Mouse (Mus musculus) megakaryocyte, adult 5-6 weeks (primary cell): ENCODE data around the gene Cntn4. TPM values are rescaled to one million over a fixed set of nuclear protein-coding genes. Genes with fewer than 3 reads are reported as not detected.
"Not testable (repeated sequence)": the region's sequence is repeated elsewhere in the genome, so short reads cannot be mapped to it uniquely, and the experiment has no call there.

Source experiments
- ATAC-seq: 2 replicates; pipeline ENCODE4 v1.8.0; 2016; ENCODE audit warnings: mild to moderate bottlenecking, inconsistent platforms; ENCODE audit not compliant: poor library complexity, severe bottlenecking
- total RNA-seq, 2 experiments: library from RNA; stranded (forward) in 1 of 2; stranded (reverse) in 1 of 2; fragments of 153-499, 151-499 nt in 1 of 2; fragments of 221-1000, 200-1000 nt in 1 of 2; gene quantifications; 2 replicates each; pipeline versions ENCODE4 v1.2.3 to v1.2.4; 2015 to 2017

The Cntn4 gene
- total RNA-seq, 2 experiments from 2014 or later = not detected

DNA sequence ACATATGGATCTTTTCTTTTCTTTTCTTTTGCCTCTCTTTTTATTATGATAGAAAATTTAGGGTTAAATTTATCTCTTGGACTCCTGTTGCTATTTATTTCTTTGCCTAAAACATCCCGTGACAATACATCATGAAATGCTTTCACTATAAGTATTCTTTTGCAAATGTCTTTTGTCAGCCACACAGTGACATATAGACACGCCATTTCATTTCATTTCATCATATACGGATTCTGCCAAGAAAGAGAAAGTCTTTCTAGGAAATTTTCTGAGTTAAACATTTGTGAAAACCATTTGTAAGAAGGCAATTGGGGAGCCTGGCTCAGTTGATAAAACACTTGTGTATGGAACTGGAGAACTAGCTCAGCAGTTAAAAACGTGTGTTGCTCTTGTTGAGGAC, 625.0 kb downstream of the Cntn4 start:
- no peak for ATAC-seq

DNA sequence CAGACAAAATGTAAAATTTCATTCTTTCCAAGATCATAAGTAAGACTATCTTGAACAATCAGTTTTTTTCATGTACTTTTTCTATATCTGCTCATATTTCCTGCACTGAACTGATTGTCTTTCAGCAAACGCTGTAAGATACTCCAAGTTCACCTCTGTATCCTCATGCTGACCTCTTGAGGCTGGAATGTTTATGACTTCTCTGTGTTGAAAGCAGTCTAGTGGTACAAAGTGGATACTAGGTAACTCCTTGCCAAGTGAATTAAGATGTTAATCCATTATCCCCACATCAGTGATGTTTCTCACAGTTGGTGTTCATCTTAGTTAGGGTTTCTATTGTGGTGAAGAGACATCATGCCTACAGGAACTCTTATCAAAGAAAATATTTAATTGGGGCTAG, 651.5 kb downstream of the Cntn4 start:
- no peak for ATAC-seq

DNA sequence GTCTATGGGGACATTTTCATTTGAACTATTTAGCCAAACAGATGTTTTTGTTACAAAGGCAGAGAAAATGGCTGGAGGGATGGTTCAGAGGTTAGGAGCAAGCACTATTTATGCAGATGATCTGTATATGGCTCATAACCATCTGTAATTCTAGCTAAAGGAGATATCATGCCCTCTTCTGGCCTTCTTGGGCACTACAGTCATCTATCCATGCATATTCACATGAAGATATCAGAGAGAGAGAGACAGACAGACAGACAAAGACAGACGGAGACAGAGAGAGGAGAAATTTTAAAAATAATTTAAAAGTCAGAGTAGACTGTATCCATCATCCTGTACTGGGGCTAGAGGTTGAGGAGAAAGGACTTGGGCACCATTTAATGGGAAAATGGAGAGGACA, 652.2 kb downstream of the Cntn4 start:
- ATAC-seq = no peak

DNA sequence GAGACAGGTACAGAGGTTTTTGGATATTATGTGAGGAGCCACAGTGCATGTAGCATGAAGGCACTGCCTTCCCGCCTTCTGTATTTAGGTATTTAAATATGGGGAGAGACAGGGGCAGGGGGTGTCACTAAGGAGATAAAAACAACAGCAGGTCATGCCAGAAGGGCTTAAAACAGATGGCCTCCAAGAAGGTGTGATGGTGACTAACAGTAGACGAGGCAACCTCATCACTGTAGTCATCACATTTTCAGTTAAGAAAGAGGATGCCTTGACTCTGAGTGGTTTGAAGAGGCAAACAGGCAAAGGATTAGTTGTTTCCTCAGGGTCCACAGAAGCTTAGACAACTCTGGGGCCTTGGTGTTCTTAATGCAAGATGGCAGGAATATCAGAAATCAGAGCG, 655.0 kb downstream of the Cntn4 start:
- no peak for ATAC-seq

DNA sequence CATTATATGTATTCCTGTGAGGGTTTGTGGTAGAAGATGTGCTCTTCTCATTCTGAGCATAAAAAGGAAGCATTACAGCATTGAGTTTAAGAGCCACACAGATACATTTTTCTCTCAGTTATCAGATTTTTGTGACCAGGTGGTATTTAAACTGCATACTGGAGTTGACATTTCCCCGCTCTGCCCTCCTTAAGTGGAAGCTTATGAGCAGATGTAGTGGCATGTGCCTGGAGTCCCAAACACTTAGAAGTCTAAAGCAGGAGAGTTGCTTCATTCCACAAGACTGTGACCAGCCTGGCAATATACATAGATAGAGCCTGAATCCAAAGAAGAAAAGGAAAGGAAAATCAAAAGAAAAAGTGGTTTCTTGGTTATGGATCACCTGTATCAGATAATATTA, 655.5 kb downstream of the Cntn4 start:
- ATAC-seq = no peak

DNA sequence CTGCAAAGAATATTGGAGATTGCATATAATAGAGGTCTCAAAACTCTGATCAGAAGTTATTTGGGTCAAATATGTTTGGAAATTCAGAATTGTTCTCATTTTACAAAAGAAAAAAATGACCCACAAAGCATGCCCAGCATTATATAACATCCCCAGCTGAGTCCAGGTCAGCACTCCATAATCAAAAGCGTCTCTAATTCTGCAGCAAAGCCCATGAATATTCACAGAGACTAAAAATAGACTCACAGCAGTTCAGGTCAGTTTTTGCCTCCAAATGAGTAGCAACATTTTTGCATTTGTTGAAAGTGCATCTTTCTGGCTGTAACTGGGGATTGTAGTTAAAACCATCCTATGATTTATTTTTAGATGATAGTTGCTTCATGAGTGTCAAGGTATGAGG, 657.6 kb downstream of the Cntn4 start:
- no peak for ATAC-seq

DNA sequence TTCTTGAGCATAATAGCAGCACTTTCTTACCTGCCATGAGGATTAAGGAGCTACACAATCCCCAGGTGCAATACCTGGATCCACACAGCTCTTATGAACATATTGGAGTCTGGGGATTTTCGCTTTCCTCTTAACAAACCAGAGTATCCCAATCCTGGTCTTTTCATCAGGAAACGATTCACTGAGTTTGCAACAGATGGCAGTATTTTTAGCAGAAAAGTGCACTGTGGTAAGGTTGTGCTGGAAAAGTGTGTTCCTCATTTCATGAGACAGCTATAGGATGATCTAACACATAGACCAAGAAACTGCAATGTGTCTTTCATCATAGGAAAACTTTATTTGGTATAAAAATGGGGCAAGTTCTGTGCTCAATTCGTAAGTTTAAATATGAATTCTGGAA, 659.3 kb downstream of the Cntn4 start:
- no peak for ATAC-seq

DNA sequence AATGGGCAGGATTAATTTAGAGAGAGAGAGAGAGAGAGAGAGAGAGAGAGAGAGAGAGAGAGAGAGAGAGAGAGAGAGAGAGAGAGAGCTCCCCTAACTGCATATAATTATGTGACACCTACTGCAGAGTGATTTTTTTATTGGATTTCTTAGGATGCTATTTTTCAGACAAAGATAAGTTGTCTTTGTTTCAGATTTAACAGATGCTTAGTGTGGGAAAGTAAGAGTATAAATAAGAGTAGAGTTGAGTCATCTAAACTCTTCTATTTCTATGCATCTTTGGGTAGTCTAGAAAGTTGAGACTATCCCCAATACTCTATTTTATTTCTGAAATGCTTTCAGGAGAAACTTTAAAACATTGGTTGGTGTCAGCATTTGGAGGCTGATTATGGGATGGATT, 660.4 kb downstream of the Cntn4 start:
- no peak for ATAC-seq

DNA sequence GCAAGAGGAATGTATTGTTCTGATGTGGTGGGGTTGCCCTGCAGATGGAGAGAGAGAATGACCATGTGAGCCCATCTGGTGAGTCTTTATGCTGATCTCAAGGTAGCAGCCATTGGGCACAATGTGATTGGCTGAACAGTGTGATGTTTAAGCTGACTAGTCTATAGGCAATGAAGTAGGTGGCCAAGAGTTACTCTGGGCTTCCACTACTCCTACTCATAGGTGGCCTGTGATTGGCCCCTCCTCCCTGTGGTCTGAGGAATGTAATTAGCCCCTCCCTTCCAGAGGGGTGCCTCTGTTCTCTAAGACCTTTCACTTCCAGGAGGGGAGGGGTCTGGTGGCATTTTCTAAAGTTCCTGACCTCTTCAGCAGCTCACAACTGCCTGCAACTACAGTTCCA, 663.7 kb downstream of the Cntn4 start:
- no peak for ATAC-seq

DNA sequence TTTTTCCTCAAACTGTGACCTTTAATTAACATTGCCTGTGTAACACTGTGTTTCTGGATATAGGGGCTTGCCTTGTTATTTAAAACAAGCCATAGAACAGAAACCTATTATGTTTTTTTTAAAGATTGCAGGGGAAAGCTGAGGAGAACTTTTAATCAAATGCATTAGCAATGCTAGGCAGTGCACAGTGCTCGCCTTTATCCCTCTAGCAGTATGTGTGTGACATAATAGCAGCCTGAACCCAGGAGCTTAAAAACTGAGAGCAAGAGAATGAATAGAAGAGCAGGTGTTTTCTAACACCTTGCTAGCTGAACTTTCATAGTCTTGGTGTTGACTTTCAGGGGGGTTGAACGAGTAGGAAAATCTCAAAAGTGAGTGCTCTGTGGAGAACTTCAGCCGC, 672.6 kb downstream of the Cntn4 start:
- no peak for ATAC-seq

DNA sequence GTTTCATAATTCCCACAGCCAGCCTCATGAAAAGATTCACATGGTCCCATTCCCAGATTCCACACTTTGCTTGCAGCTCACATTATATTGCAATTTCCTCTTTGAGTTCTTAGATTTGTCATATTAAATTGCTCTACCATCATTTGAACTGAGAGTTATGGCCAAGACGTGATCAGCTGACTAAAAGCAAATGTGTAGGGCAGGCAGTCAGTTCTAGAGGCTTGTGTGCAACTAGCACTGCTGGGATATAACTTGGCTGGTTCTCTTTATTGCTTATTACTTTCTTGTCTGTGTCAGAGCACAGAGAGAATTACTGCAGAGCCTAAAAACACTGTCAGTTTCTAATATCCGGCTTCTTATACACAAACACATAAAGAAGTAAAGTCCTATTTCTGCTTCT, 673.9 kb downstream of the Cntn4 start:
- ATAC-seq = no peak

DNA sequence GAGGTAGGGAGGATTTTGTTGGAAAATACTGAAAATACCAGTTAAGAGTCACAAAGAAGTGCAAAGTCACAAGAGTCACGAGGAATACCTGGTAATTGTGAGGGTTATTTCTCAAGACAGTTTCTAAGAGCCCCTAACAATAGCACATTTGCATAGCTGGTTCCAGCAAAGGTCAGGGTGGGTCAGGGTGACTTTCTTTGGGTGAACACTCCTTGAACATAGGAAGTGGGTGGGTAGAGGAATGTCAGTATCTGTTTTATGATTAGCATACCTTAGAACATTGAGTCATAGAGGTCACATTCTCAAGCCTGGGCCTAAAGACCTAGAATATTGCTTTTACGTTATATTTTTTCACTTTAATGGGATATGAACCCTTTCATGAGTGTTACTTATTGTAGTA, 681.3 kb downstream of the Cntn4 start:
- not testable (repeated sequence) for ATAC-seq

DNA sequence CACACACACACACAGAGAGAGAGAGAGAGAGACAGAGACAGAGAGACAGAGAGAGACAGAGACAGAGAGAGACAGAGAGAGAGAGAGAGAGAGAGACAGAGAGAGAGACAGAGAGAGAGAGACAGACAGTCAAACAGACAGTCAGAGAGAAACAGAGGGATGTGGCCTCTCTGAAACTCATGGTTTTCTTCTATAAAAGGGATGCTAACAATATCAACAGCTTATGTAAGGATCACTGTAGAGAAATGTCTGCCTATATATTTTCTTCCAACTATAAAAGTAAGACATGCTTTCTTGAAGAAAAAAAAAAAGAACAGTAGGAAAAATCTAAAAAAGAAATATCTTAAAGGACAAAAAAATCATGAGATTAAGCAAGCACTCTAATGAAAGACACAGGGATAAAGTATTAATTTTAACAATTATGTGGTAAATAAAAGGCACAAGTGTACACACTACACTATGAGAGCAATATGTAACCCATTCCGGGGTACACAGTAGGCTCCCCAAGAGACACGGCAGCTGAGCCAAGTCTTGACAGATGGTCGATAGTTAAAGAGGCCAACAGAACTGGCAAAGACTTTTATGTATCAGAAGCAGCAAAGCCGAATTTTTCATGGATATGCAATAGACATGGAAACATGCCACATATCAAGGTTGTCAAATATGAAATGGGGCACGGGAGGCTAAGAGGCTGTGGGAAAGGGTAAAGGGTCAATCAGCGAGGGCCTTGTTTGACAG, 704.0 kb downstream of the Cntn4 start:
- ATAC-seq = no peak

DNA sequence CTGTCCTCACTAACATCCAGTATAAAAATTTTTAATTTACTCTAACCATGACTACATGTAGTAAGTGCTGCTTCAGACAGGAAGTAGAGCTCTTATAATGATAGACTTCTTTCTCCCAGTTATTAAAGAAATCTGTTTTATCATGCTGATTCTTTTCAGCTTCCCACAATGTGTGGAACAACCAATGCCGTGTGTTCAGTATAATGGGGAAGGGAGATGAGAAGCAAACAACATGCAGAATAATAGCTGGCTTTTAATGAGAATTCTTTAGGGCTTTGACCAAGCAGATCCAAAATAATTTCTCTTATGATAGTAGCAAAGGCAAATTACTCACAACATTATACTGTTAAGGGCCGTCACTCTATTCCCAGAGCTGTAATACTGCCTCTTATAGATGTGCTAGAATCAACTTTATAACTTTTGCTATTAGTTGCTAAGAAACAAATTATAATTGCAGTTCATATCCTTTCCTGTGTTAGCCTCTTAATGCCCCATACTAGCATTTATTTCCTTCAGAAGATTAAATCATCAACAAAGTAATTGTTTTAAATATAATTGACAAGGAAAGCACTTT, 710.5 kb downstream of the Cntn4 start:
- no peak for ATAC-seq

DNA sequence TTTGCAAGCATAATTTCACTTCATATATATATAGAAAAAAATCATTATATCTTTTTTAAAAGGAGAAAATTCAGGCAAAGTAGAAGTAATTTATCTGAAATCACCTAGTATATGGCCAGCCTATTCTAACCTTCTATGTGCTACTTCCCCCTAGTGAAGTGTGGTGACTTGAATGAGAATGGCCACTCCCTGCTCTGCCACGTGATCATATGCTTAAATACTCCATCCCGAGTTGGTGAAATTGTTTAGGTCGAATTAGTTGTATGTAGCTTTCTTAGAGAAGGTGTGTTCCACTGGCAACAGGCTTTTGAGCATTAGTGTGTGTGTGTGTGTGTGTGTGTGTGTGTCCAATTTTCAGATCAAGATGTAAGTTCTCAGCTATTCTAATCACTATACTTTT, 730.6 kb downstream of the Cntn4 start:
- no peak for ATAC-seq

DNA sequence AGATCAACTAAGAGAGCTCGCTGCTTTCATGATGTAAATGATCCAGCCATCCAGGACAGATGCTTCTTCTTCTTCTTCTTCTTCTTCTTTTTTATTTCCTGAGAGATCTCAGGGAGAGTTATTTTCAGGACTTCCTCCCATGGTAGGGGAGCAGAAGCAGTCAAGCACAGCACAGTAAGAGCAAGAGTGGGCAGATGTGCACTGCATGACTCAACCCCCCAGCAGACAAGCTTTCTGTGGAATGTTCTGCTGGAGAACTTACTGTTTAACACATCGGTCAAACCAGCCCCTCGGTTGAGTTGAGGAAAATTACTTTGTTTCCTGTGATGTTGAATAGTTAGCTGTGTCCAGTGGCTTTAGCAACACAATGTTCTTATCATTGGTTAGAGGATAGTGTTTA, 731.2 kb downstream of the Cntn4 start:
- no peak for ATAC-seq

DNA sequence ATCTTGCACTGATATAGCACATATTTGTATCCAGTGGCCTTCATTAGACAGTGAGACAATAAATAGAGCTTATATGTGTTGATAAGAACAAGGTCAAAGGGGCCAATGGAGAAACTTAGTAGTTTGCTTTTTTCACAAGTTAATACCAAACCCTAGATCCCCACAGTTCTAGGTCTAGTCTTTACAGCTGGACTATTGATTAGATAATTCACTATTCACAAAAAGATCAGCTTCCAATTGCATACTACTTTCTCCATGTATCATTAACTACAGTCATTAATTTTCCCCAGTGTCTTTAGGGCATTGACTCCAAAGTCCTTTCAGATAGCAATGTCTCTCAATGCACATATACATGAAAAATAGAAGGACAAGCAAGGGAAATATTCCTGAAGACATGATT, 745.5 kb downstream of the Cntn4 start:
- no peak for ATAC-seq

DNA sequence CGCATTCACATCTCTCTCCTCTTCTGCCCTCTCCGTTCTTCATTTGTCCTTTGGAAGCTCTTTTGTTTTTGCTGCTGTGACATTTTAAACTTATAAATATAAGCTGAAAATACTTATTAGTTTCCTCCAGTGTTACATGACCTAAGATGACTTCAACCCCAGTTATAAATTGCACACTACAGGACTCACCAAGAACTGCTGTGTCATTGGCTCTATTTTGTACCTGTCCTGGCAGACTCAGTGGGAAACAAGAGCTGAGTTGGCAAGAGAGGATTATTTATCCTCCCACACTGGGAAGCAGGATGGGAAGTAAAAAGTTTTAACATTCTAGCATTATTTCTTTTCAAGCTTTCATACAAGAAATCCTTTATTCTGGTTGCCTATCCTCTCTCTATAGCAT, 746.0 kb downstream of the Cntn4 start:
- ATAC-seq = no peak

DNA sequence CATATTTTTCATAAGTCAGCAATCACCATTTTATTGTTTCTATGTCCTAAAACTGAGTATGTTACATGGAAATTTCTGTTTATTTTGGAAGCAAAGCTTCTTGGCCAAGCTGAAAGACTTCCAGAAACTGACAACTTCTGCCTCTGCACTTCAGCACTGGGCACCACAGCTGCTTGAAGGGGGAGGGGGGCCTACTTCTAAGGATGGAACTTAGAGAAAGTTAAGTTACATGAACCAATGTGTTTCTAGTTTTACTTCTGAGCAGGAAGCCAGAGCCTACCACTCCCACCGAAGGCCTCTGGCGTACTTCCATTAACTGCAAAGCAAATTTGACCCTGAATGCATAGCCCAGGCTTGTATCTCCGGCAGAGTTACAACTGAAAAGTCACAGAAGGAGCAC, 749.2 kb downstream of the Cntn4 start:
- ATAC-seq = no peak

DNA sequence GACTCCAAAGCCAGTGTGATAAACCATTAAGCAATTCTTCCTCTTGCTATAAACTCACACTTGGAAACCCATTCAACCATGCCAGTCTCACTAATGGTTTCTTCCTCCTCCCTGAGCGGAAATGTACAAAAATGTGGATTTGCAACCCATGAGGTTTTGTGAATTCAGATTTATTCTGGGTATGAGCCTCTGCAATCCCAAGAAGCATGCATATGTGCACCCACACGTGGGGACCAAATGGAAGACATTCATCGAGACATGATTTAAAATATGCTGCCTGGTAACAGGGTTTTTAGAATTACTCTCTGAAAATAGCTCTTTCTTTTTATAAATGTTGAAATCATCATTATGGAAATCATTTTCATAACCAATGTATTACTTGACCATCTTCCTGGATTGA, 754.0 kb downstream of the Cntn4 start:
- no peak for ATAC-seq

DNA sequence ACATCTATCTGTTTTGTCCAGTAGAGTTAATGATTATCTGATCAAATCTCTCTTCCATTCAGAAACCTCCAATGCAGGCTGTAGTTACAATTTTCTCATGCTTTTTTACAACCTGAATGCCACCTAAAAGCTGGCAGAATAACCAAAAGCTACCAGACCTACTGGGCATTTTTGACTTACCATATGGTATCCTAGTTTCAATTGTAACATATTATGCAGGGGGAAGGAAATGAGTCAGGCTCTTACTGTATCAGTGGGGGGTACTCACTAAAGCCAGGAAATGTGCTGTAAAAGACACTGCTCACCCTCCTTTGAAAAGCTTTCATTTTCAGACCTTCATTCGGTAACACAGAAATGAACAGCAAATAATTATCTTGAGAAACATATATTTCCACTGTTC, 763.3 kb downstream of the Cntn4 start:
- ATAC-seq = no peak

DNA sequence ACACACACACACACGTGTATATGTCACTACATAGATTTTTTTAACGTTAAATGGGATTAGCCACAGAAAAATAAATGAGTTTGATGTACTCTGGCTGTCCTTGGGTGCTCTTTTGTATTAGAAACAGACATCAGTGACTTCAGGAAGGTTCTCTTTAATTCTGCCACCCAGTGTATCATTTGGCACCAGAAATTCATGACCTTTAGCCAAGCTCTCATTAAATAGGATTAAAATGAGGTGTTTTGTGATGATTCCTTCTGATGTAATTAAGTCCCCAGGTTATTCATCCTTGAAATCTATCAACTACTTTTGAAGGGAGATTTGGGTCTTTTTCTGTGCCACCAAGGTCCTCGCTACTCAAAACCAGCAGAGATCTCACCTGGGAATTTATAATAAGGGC, 763.8 kb downstream of the Cntn4 start:
- no peak for ATAC-seq
